Comparison of ENCODE assay signal across 9 mouse cellular contexts in the genomic region with DNA sequence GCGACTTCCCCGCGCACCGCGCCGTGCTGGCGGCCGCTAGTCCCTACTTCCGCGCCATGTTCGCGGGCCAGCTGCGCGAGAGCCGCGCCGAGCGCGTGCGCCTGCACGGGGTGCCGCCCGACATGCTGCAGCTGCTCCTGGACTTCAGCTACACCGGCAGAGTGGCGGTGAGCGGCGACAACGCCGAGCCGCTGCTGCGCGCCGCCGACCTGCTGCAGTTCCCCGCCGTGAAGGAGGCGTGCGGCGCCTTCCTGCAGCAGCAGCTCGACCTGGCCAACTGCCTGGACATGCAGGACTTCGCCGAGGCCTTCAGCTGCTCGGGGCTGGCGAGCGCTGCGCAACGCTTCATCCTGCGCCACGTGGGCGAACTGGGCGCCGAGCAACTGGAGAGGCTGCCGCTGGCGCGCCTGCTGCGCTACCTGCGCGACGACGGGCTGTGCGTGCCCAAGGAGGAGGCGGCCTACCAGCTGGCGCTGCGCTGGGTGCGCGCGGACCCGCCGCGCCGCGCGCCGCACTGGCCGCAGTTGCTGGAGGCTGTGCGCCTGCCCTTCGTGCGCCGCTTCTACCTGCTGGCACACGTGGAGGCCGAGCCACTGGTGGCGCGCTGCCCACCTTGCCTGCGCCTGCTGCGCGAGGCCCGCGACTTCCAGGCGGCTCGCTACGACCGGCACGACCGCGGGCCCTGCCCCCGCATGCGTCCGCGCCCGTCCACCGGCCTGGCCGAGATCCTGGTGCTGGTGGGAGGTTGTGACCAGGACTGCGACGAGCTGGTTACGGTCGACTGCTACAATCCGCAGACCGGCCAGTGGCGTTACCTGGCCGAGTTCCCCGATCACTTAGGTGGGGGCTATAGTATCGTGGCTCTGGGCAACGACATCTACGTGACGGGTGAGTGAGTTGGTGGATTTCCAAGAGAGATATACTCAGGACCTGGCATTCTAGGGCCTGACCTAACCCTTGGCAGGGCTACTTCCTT. TPM values are rescaled to one million over a fixed set of nuclear protein-coding genes. Genes with fewer than 3 reads are reported as not detected.
DNase-seq lines count a peak whose midpoint lies in the region; ATAC-seq and TF ChIP-seq lines count a peak whose summit lies in the region.
"Had no signal": no experiment of that assay in that cellular context is flagged by ENCODE, and none has a peak within 500 bp of the region (broad histone marks: within the 10 kb centered on the region; RNA-seq: fewer than 3 reads in every experiment).

No protein-coding gene starts in this region.

- DNase-seq in layer of hippocampus, adult 11-12 months (ENCODE audit: low spot score): peak; percentile 71
- no peak for DNase-seq in layer of hippocampus, adult 9-10 months (ENCODE audit: low spot score)
- peak; percentile 77 to 81 for DNase-seq in cerebellum, postnatal 14 days
- DNase-seq in gastrocnemius, postnatal 10 days: peak; percentile 78
- peak; percentile 69 for DNase-seq in liver, adult 2 months (ENCODE audit: extremely low read depth, low read depth, low spot score)
- peak; percentile 65 for DNase-seq in midbrain, postnatal 0 days (ENCODE audit: low spot score)

- WGBS in intestine, postnatal 0 days: under 1% methylated on average over 112 of the region's 115 CpGs
- WGBS in liver, adult 2 months: under 1% methylated on average over 113 of the region's 115 CpGs
- WGBS in midbrain, postnatal 0 days: under 1% methylated on average over 91 of the region's 115 CpGs

- peak overlapping the region; percentile 100 for H3K4me2 ChIP-seq in intestine, postnatal 0 days (replicated peaks; ENCODE audit: low read depth)
- H3K4me2 ChIP-seq in midbrain, postnatal 0 days (ENCODE audit: low read depth, low read length, poor library complexity, severe bottlenecking): peak overlapping the region; percentile 99

- H3K4me3 ChIP-seq in intestine, postnatal 0 days (ENCODE audit: low read depth, low read length): peak overlapping the region; percentile 72
- H3K4me3 ChIP-seq in liver, adult 2 months (ENCODE audit: insufficient read depth, low read depth, low read length): peak overlapping the region; percentile 61
- peak overlapping the region; percentile 58 for H3K4me3 ChIP-seq in midbrain, postnatal 0 days (ENCODE audit: low read depth, low read length)
- peak overlapping the region; percentile 84 for H3K4me3 ChIP-seq in testis, adult 2 months (ENCODE audit: control insufficient read depth, low read depth, low read length)

- peak overlapping the region; percentile 94 for H3K27ac ChIP-seq in intestine, postnatal 0 days (ENCODE audit: low read depth, low read length)
- H3K27ac ChIP-seq in liver, adult 2 months (replicated peaks; ENCODE audit: insufficient read depth, low read depth, low read length): peak overlapping the region; percentile 73
- H3K27ac ChIP-seq in midbrain, postnatal 0 days (ENCODE audit: low read depth, low read length): peak overlapping the region; percentile 77
- H3K27ac ChIP-seq in testis, adult 2 months (ENCODE audit: control insufficient read depth, insufficient read depth, low read depth, low read length): peak overlapping the region; percentile 30

- no peaks in the 10 kb centered on the region for H3K27me3 ChIP-seq in intestine, postnatal 0 days (replicated peaks; ENCODE audit: control insufficient read depth, insufficient read depth, low read length)
- no peaks in the 10 kb centered on the region for H3K27me3 ChIP-seq in liver, adult 2 months (ENCODE audit: control insufficient read depth, insufficient read depth, low read length)
- peaks cover 21% of the 10 kb centered on the region for H3K27me3 ChIP-seq in midbrain, postnatal 0 days (ENCODE audit: insufficient read depth, low read length)
- H3K27me3 ChIP-seq in testis, adult 2 months (ENCODE audit: control insufficient read depth, insufficient read depth, low read length): no peaks in the 10 kb centered on the region

- H3K79me2 ChIP-seq in liver, adult 2 months (ENCODE audit: control insufficient read depth, insufficient read depth, low read length): peaks cover 16% of the 10 kb centered on the region

- ATAC-seq in intestine, postnatal 0 days: peak; percentile 76
- peak; percentile 74 for ATAC-seq in midbrain, postnatal 0 days (ENCODE audit: low FRiP score)

- H3K36me3 ChIP-seq in intestine, postnatal 0 days (ENCODE audit: control insufficient read depth, insufficient read depth): peaks cover 5% of the 10 kb centered on the region; the same call in 1 of the 2 replicates
- H3K36me3 ChIP-seq in liver, adult 2 months (ENCODE audit: control insufficient read depth, insufficient read depth, low read length): peaks cover 4% of the 10 kb centered on the region; the same call in 1 of the 2 replicates
- H3K36me3 ChIP-seq in midbrain, postnatal 0 days (ENCODE audit: insufficient read depth, low read length): no peaks in the 10 kb centered on the region
- no peaks in the 10 kb centered on the region for H3K36me3 ChIP-seq in testis, adult 2 months (ENCODE audit: control insufficient read depth, insufficient read depth, low read length)

- TF ChIP-seq POLR2A in liver, adult 2 months (IDR thresholded peaks at IDR 0.05; ENCODE audit: extremely low read depth, insufficient read depth, low read length): no peak
- TF ChIP-seq POLR2A in testis, adult 2 months (IDR thresholded peaks at IDR 0.05; ENCODE audit: control insufficient read depth, low read depth, low read length): no peak

- H3K9ac ChIP-seq in intestine, postnatal 0 days (ENCODE audit: low read depth, low read length): peak overlapping the region; percentile 62
- H3K9ac ChIP-seq in liver, adult 2 months (ENCODE audit: low read depth, low read length): peak overlapping the region; percentile 93
- peak overlapping the region; percentile 64 for H3K9ac ChIP-seq in midbrain, postnatal 0 days (replicated peaks; ENCODE audit: low read length, poor library complexity, severe bottlenecking)

- 0 out of 2 replicates have a peak, but pooled peaks have one; percentile 0 for TF ChIP-seq CTCF in intestine, postnatal 0 days (IDR thresholded peaks at IDR 0.05; ENCODE audit: low read depth)
- TF ChIP-seq CTCF in liver, adult 2 months (IDR thresholded peaks at IDR 0.05; ENCODE audit: low read depth, low read length): no peak
- no peak for TF ChIP-seq CTCF in midbrain, postnatal 0 days (IDR thresholded peaks at IDR 0.05)
- TF ChIP-seq CTCF in testis, adult 2 months (IDR thresholded peaks at IDR 0.05; ENCODE audit: control insufficient read depth, insufficient read depth, insufficient replicate concordance, low read depth, low read length): no peak

- H3K4me1 ChIP-seq in intestine, postnatal 0 days (replicated peaks; ENCODE audit: control insufficient read depth, insufficient read depth, low read length): peaks cover 8% of the 10 kb centered on the region
- peaks cover 24% of the 10 kb centered on the region for H3K4me1 ChIP-seq in liver, adult 2 months (ENCODE audit: control insufficient read depth, insufficient read depth, low read length)
- peaks cover 11% of the 10 kb centered on the region; the same call in 1 of the 2 replicates for H3K4me1 ChIP-seq in midbrain, postnatal 0 days (ENCODE audit: insufficient read depth, low read length)
- H3K4me1 ChIP-seq in testis, adult 2 months (ENCODE audit: control insufficient read depth, insufficient read depth, low read length): peaks cover 21% of the 10 kb centered on the region

- no peaks in the 10 kb centered on the region for H3K9me3 ChIP-seq in intestine, postnatal 0 days (ENCODE audit: control insufficient read depth)
- H3K9me3 ChIP-seq in midbrain, postnatal 0 days (ENCODE audit: low read length): no peaks in the 10 kb centered on the region

RNA-seq across cellular contexts. Expression of gene Klhl21, which starts 0.8 kb away (rescaled TPM):
- total RNA-seq in gastrocnemius, postnatal 10 days (2021): 10 to 100 TPM; 28.9 to 29.3 TPM
- polyA plus RNA-seq in intestine, postnatal 0 days (2015; fragmentation: Nextera tagmentation; extraction: Ambion mirVana): 5.3 and 5.8 TPM in 2 replicates
- total RNA-seq in liver, adult 2 months (2014; rRNA removed): 25.8 and 30.8 TPM in 2 replicates
- 21.8 and 23.9 TPM in 2 replicates for polyA plus RNA-seq in liver, adult 2 months (2012; rRNA removed)
- 9.0 and 13.2 TPM in 2 replicates for total RNA-seq in midbrain, postnatal 0 days (2014; rRNA removed)
- 3.5 and 4.1 TPM in 2 replicates for polyA plus RNA-seq in midbrain, postnatal 0 days (2015; fragmentation: Nextera tagmentation; extraction: Ambion mirVana)
- 17.1 TPM in 2 replicates for polyA plus RNA-seq in testis, adult 2 months (2012; rRNA removed)

RNA-seq across cellular contexts. Expression of gene Phf13, which starts 13.3 kb away (rescaled TPM):
- 1 to 10 TPM; 6.5 to 9.5 TPM for total RNA-seq in gastrocnemius, postnatal 10 days (2021)
- 10.6 and 11.0 TPM in 2 replicates for polyA plus RNA-seq in intestine, postnatal 0 days (2015; fragmentation: Nextera tagmentation; extraction: Ambion mirVana)
- 1.3 and 1.4 TPM in 2 replicates for total RNA-seq in liver, adult 2 months (2014; rRNA removed)
- 1.9 and 2.7 TPM in 2 replicates for polyA plus RNA-seq in liver, adult 2 months (2012; rRNA removed)
- 17.2 and 18.3 TPM in 2 replicates for total RNA-seq in midbrain, postnatal 0 days (2014; rRNA removed)
- 16.6 and 17.1 TPM in 2 replicates for polyA plus RNA-seq in midbrain, postnatal 0 days (2015; fragmentation: Nextera tagmentation; extraction: Ambion mirVana)
- polyA plus RNA-seq in testis, adult 2 months (2012; rRNA removed): 41.8 and 43.6 TPM in 2 replicates

RNA-seq across cellular contexts. Expression of gene Zbtb48, which starts 18.1 kb away (rescaled TPM):
- 1 to 10 TPM; 3.2 to 4.7 TPM for total RNA-seq in gastrocnemius, postnatal 10 days (2021)
- 6.7 and 7.6 TPM in 2 replicates for polyA plus RNA-seq in intestine, postnatal 0 days (2015; fragmentation: Nextera tagmentation; extraction: Ambion mirVana)
- 12.0 and 16.0 TPM in 2 replicates for total RNA-seq in liver, adult 2 months (2014; rRNA removed)
- polyA plus RNA-seq in liver, adult 2 months (2012; rRNA removed): 11.8 and 16.6 TPM in 2 replicates
- total RNA-seq in midbrain, postnatal 0 days (2014; rRNA removed): 7.8 and 8.9 TPM in 2 replicates
- 17.0 and 20.6 TPM in 2 replicates for polyA plus RNA-seq in midbrain, postnatal 0 days (2015; fragmentation: Nextera tagmentation; extraction: Ambion mirVana)
- polyA plus RNA-seq in testis, adult 2 months (2012; rRNA removed): 18.2 and 22.4 TPM in 2 replicates

RNA-seq across cellular contexts. Expression of gene Thap3, which starts 20.6 kb away (rescaled TPM):
- 10 to 100 TPM; 34.1 to 34.4 TPM for total RNA-seq in gastrocnemius, postnatal 10 days (2021)
- polyA plus RNA-seq in intestine, postnatal 0 days (2015; fragmentation: Nextera tagmentation; extraction: Ambion mirVana): 15.4 and 16.6 TPM in 2 replicates
- 7.9 and 8.0 TPM in 2 replicates for total RNA-seq in liver, adult 2 months (2014; rRNA removed)
- polyA plus RNA-seq in liver, adult 2 months (2012; rRNA removed): 20.8 and 24.1 TPM in 2 replicates
- total RNA-seq in midbrain, postnatal 0 days (2014; rRNA removed): 13.8 and 21.1 TPM in 2 replicates
- 42.7 and 45.7 TPM in 2 replicates for polyA plus RNA-seq in midbrain, postnatal 0 days (2015; fragmentation: Nextera tagmentation; extraction: Ambion mirVana)
- 4.2 and 5.5 TPM in 2 replicates for polyA plus RNA-seq in testis, adult 2 months (2012; rRNA removed)

RNA-seq across cellular contexts. Expression of gene Tas1r1, which starts 29.0 kb away (rescaled TPM):
- total RNA-seq in gastrocnemius, postnatal 10 days (2021): 1 to 10 TPM; 1.1 to 1.3 TPM
- polyA plus RNA-seq in intestine, postnatal 0 days (2015; fragmentation: Nextera tagmentation; extraction: Ambion mirVana): 0.08 TPM in 1 of 2 replicates, not detected in the other
- not detected in 2 replicates for total RNA-seq in liver, adult 2 months (2014; rRNA removed)
- polyA plus RNA-seq in liver, adult 2 months (2012; rRNA removed): not detected in 2 replicates
- 0.11 and 1.5 TPM in 2 replicates for total RNA-seq in midbrain, postnatal 0 days (2014; rRNA removed)
- 1.6 TPM in 2 replicates for polyA plus RNA-seq in midbrain, postnatal 0 days (2015; fragmentation: Nextera tagmentation; extraction: Ambion mirVana)
- 30.2 and 37.6 TPM in 2 replicates for polyA plus RNA-seq in testis, adult 2 months (2012; rRNA removed)
- total RNA-seq: neutrophil, adult 5-6 weeks had no signal

Comparison
In these comparisons a context has a peak if more than half of its experiments do, and no peak if none do; other contexts are left out.
1. H3K27ac ChIP-seq: peak in every context shown above with its lines; median percentile 94 in intestine, postnatal 0 days; 77 in midbrain, postnatal 0 days; 73 in liver, adult 2 months; 30 in testis, adult 2 months.